Mouse (Mus musculus): ENCODE results near the gene Ccn2.

DNA sequence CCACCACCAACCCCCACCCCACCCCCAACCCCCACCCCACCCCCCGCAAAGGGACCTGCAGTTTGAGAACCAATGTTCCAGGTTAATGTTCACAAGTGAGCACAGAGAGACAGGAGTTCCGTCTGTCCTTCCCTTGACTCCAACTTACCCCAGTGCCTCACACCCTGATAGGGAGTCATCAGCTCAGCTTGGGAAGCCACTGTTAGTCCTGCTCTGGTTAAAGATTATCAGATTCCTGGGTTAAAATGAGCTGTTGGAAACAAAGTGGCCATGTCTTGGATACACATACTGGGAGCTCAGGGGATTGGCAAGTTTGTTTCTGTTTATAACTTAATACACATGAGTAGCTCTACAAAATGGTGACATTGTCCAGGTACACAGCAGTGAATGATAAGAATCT, 41.7 kb downstream of the Ccn2 start:
- no peak for TF ChIP-seq CTCF (IDR thresholded peaks at IDR 0.05; ENCODE audit: control insufficient read depth, insufficient read depth, insufficient replicate concordance, low read depth, low read length)
- TF ChIP-seq POLR2A (IDR thresholded peaks at IDR 0.05; ENCODE audit: control insufficient read depth, low read depth, low read length) = no peak
